Mouse (Mus musculus) lung, postnatal 36 days (tissue): ENCODE data around the gene Vps16.

Source experiments
- DNase-seq: peaks from one replicate; pipeline ENCODE4 v3.0.0; 2022; ENCODE audit warnings: mixed read lengths

Gene Vps16

DNA sequence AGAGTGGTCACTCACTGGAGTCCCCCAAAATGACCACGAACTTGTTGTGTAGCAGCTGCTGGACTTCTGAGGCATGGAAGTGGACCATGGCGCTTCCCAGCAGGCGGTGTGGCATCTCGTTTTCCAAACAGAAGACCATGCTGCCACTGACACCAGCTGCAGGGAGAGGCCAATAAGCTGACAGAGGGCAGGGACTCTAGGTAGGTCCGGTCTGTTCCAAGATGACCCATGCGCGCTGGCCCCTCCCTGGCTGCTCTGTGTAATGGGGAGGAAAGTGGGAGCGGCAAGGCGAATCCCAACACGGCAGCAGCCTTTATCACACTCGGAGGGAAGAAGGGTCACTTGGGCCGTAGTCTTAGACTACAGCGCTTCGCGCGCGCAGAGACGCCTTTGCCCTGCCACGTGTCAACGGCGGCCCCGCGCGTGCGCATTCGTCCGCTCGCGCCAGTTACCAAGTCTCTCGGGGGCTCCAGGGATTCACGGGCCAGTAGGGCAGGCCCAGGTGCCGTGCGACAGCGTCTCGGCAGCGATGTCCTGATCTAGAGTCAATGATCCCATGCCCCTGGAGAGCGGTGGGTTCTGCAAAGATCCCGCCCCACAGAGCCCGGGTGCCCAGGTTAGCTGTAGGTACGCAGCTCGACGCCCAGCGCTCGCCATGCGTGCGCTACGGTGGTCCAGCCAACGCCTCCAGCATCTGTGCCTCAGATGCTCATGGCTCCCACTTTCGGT is 578 bp upstream of the Vps16 start:
- DNase-seq = peak; percentile 74

DNA sequence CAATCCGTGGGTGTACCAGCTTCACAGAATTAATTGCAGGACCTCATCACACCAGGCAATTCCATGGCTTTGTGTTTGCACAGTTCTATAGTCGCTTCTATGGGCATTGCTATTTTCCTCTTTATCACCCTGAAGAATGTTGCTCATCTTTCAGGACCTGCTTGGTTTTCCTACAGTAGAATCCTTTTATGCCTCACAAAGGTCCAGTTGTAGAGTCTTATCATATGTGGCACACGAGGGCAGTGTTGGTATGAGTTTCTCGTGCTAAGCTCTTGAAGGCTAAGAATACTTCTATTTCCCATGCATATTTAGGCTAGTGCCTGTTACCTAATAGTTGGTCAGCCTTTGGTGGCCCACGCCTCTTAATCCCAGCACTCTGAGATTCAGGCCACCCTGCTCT is 973 bp downstream of the Vps16 start:
- peak; percentile 29 for DNase-seq

GRCm38 (mm10) chr2:130429851-130430250 is 5.7 kb downstream of the Vps16 start:
- no peak for DNase-seq

DNA sequence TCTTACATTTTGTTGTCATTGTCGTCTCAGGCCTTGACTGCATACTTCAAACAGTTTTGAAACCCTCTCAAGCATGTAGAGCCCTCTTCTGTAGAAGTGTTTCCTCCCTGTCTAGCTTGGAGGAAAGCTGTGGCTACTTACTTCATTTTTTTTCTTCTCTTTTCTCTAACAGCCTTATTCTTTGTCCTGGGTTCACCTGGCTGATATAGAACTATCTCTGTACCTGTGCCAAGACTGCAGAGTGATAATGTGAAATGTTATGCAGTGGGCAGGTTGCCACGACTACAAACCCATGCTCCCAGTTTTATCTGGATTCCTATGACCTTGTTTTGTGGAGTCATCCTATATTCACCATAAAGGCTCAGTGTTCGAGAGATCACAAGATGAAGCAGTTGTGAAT is 6.3 kb downstream of the Vps16 start:
- DNase-seq = peak; percentile 42

DNA sequence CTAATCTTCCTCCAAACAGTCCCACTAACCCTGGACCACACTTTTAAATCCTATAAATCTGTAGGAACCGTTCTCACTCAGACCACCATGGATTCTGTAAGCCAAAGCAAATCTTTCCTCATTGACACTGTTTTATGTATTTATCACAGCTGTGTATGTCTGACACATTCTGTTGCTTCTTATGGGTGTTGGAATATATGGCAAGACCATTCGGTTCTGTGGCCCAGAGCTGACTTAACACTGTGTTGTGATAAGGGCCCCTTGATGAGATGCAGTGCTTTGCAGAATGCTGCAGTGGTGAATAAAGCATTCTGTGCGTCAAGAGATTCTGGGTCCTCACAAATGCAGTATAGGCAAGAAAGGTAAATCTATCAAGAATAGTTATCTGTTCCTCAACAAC is 8.0 kb downstream of the Vps16 start:
- no peak for DNase-seq

GRCm38 (mm10) chr2:130433152-130433551 is 9.0 kb downstream of the Vps16 start:
- DNase-seq = peak; percentile 87

GRCm38 (mm10) chr2:130436769-130437168 is 12.6 kb downstream of the Vps16 start:
- DNase-seq = no peak

GRCm38 (mm10) chr2:130438861-130439260 is 14.7 kb downstream of the Vps16 start:
- DNase-seq = no peak

DNA sequence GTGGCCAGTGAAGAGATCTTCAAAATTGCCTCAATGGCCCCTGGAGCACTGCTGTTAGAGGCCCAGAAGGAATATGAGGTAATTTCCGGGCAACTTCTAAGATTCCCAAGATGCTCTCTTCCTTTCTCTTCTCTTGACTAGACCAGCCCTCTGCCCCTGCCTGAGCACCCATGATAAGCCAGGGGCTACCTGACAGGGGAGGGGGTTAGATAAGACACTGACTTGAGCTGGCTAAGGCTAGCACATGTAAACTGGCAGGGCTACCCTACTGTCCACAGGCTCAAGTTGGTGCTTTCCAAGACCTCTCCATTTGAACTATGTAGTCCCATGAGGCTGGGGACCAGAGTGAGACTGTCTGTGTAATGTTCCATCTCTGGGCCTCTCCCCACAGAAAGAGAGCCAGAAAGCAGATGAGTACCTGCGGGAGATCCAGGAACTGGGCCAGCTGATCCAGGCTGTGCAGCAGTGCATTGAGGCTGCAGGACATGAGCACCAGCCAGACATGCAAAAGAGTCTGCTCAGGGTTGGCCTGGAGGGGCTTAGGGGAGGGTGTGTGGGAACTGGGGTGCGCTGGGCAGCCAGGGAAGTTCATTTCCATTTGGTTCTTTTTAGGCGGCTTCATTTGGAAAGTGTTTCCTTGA is 15.8 kb downstream of the Vps16 start:
- DNase-seq = no peak

DNA sequence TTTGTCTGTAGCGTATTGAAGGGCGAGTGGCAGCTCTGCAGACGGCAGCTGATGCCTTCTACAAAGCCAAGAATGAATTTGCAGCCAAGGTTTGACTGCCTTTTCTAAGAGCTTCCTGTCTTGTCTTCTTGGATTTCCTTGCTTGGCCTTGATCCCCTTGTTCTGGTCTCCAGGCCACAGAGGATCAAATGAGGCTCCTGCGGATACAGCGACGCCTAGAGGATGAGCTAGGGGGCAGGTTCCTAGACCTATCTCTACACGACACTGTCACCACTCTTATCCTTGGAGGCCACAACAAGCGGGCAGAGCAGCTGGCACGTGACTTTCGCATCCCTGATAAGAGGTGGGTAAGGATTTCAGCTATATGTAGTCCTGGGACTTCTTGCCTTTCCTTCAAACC is 18.0 kb downstream of the Vps16 start:
- DNase-seq = no peak

DNA sequence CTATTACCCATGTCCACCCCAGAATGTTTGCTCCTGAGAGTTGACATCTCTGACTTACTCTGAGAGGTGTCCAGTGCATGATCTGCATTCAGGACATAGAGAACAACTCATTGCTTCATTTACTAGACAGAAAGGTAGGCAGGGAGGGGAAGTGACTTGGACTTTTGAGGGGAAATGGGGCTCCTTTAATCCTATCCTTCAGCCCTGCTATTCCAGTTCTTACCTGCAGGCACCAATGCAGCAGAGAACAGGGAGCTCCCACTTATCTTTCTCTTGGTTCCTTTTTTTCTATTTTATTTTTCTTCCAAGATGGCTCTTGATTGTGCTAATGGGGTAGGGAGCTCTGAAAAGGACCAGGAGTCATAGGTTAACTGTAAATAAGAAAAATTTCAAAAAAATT is 24.3 kb downstream of the Vps16 start:
- no peak for DNase-seq

- DNase-seq = no peak
Observed at GRCm38 (mm10) chr2:130449021-130449793, 25.1 kb downstream of the Vps16 start.

DNA sequence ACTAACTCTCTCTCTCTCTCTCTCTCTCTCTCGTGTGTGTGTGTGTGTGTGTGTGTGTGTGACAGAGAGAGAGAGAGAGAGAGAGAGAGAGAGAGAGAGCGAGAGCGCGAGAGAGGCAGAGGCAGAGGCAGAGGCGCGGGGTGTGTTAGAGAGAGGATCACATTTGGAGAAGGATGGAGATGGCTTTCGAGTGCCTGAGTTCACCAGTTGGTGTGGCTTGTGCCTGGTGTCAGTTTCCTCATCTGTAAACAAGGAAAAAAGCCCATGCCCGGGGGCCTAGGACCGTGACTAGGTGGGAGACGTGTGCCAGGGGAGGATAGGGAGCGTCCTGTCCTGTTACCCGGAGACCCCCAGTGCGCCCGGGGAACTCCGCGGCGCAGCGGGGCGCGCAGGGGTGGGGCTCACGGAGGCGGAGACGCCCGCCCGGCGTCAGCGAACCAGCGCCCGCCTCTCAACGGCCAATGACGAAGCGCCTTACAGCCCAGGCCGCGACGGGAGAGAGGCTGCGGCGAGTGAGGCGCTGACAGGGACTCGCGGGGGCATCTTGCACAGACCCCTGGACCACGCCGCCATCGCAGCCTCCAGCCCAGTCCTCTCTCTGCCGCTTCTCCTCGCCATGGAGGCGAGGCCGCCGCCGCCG is 25.8 kb downstream of the Vps16 start, which contains the start of gene Ptpra:
Gene Ptpra, plus strand, starts transcription at position 485 of the 640 bp plus-strand sequence.
- peak; percentile 91 for DNase-seq

GRCm38 (mm10) chr2:130450434-130450796 is 26.3 kb downstream of the Vps16 start:
- DNase-seq = peak; percentile 69

DNA sequence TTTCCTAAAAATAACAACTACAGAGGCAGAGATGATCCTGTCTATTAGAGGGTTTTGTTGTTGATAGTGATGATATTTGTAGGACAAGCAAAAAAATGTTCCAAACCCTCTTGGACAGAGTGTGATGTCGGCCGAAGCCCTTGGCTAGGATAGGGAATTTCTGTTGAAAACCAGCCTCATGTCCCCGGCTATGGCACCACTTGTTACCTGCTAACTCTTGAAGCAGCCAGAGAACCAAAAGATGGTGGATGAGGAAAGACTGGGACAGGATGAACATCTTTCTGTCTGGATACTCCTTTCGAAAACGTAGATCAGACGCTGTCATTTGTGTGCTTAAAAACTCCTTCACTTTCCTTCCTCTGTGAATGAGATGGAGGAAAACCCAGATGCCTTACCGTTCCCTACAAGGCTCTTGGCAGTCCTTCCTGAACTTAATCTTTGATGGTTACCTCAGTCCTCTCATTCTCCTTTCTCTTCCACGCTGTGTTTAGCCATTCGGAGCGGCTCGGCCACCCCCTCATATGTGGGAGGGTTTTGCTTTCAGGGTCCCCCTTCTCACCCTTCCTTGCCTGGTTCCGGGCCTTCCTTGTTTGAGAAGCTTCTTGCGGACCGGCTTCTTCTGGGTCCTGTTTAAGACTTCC is 27.1 kb downstream of the Vps16 start:
- no peak for DNase-seq

- DNase-seq = no peak
Observed at GRCm38 (mm10) chr2:130451727-130452090, 27.6 kb downstream of the Vps16 start.

- DNase-seq = no peak
Observed at GRCm38 (mm10) chr2:130452266-130452665, 28.1 kb downstream of the Vps16 start.

- DNase-seq = no peak
Observed at GRCm38 (mm10) chr2:130453421-130453820, 29.3 kb downstream of the Vps16 start.

DNA sequence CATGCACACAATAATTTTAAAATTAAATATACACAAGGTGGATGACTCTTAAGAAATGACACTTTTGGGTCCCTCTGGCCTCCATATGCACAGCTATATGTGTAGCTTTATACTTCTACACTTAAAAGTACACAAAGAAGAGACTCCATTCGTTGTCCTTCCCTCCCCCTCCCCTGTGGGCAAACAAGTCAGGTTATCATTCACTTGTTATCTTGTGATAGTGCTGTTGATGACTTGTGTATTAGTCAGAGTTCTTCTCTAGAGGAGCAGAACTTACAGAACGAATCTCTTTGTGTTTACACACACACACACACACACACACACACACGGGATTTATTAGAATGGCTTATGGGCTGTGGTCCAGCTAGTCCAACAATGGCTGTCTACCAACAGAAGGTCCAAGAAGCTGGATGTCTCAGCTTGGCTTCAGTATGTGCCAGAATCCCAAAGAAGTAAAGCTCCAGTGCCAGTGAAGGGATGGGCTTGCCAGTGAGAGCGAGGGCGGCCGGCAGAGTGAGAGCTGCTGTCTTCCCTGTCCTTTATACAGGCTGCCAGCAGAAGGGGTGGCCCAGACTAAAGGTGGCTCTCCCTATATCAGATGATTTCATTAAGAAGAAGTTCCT is 30.7 kb downstream of the Vps16 start:
- DNase-seq = peak; percentile 24

DNA sequence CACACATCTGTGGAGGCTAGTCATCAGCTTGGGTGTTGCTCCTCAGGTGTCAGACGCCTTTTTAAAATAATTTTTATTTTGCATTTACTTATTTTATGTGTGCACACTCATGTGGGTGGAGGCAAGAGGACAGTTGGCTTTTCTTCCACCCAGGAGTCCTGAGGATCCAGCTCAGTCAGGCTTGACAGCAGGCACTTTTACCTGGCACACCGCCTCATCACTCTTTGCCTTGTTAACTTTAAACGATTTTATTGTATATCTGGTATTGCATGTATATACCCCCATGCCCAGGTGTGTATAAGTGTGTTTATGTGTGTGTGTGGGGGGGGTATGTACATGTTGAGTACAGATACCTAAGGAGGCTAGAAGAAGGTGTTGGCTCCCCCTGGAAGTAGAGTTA is 33.7 kb downstream of the Vps16 start:
- no peak for DNase-seq

- DNase-seq = no peak
Observed at GRCm38 (mm10) chr2:130459576-130459975, 35.4 kb downstream of the Vps16 start.

DNA sequence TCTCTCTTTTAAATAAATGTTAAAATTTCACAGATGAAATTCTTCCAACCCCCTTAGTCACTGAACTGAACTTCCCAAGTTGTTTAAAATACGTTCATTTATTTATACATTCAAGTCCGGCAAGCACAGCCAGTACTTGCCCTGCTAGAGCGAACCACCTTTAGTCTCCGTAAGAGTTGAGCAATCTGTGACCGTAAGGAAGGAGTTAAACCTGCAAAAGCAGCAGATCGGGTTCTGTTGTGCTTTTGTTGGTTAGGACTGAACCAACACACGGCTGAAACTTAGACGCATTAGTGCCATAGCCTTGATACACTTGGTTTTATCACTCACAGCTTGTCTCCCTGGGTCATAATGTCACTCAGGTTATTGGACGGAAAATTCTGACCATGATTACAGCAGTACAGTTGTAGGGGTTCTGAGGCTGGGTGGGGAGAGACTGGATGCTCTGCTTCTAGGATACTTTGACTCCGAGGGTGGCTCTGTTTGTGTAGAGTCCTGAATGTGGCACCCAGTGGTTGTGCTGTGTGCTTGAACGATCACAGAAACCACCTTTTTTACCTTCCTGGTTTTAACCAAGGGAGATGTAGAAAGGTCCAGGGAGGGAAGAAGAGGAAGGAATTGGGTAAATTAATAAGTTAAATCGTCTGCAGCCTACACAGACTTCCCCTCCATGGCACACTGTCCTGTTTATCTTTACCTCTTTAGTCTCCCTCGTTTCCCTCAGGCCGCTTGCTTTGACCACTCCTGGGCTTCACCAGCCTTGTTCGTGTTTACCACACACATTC is 37.3 kb downstream of the Vps16 start:
- DNase-seq = no peak
